ENCODE assay signal across 29 mouse cellular contexts in genomic region chr19:60408436-60408835, GRCm38 (mm10). TPM values are rescaled to one million over a fixed set of nuclear protein-coding genes. Genes with fewer than 3 reads are reported as not detected.
DNase-seq lines count a peak whose midpoint lies in the region; ATAC-seq and TF ChIP-seq lines count a peak whose summit lies in the region.
"Had no signal": no experiment of that assay in that cellular context is flagged by ENCODE, and none has a peak within 500 bp of the region (broad histone marks: within the 10 kb centered on the region; RNA-seq: fewer than 3 reads in every experiment).

No protein-coding gene starts in this region.

- H3K4me3 ChIP-seq in left cerebral cortex, adult 2 months, result no peak overlapping the region
- no peak overlapping the region for H3K4me3 ChIP-seq in C2C12 (ENCODE audit: insufficient read depth, poor library complexity, severe bottlenecking)
- no peak overlapping the region for H3K4me3 ChIP-seq in layer of hippocampus, adult 2 months
- H3K4me3 ChIP-seq: heart, embryonic 12.5 days; heart, embryonic 15.5 days; hindbrain, embryonic 10.5 days; hindbrain, embryonic 13.5 days; intestine, embryonic 15.5 days had no signal

- H3ac ChIP-seq in C2C12 (ENCODE audit: control insufficient read depth, insufficient read length, low read depth), result no peak overlapping the region

- no peaks in the 10 kb centered on the region for H3K36me3 ChIP-seq in C2C12 (ENCODE audit: control insufficient read depth, insufficient read depth)
- H3K36me3 ChIP-seq: heart, embryonic 12.5 days; heart, embryonic 15.5 days; hindbrain, embryonic 10.5 days; hindbrain, embryonic 13.5 days; intestine, embryonic 15.5 days had no signal

- no peaks in the 10 kb centered on the region for H3K79me2 ChIP-seq in C2C12 (ENCODE audit: control insufficient read depth, insufficient read depth)

- no peaks in the 10 kb centered on the region for H3K79me3 ChIP-seq in C2C12 (ENCODE audit: low read depth)

- intact Hi-C loops in left cerebral cortex, postnatal 14 days (cut with DNase I), result no loop called here
- intact Hi-C loops in left cerebral cortex, adult 2 months (cut with DNase I), result no loop called here

- H3K27ac ChIP-seq in left cerebral cortex, adult 2 months, result no peak overlapping the region
- H3K27ac ChIP-seq in layer of hippocampus, adult 2 months, result no peak overlapping the region
- H3K27ac ChIP-seq: heart, embryonic 15.5 days; hindbrain, embryonic 10.5 days; hindbrain, embryonic 13.5 days; intestine, embryonic 15.5 days had no signal

- TF ChIP-seq CTCF in left cerebral cortex, adult 2 months (IDR thresholded peaks at IDR 0.05), result no peak
- TF ChIP-seq CTCF in C2C12 (IDR thresholded peaks at IDR 0.05; ENCODE audit: control insufficient read depth, insufficient read depth, insufficient read length), result no peak
- no peak for TF ChIP-seq CTCF in layer of hippocampus, adult 2 months (conservative IDR thresholded peaks at IDR 0.05)

- DNase-seq in cerebellum, postnatal 10 days, result peak; percentile 10 to 19
- peak; percentile 5 to 18 for DNase-seq in left cerebral cortex, postnatal 14 days (ENCODE audit: low spot score in 2 of 2)
- no peak for DNase-seq in left cerebral cortex, adult 2 months (ENCODE audit: extremely low spot score in 1 of 2, low spot score in 2 of 2)
- DNase-seq in layer of hippocampus, adult 2 months (ENCODE audit: low spot score in 2 of 2), result no peak
- DNase-seq in kidney, adult 11 months, result no peak
- DNase-seq: adrenal gland, postnatal 10 days; adrenal gland, postnatal 36 days; cerebellum, adult 11-12 months; cerebellum, adult 8-10 months; gastrocnemius, postnatal 25 days; heart, adult 18-20 months; heart, postnatal 10 days; heart, postnatal 36 days had no signal

- no peak for ATAC-seq in cerebellum, adult (ENCODE audit: insufficient number of reproducible peaks, low FRiP score, low TSS enrichment)
- ATAC-seq: forebrain, embryonic 14.5 days; hindbrain, embryonic 16.5 days; intestine, embryonic 15.5 days; Patski had no signal

- H3K27me3 ChIP-seq in C2C12 (ENCODE audit: control insufficient read depth, insufficient read depth, insufficient read length), result no peaks in the 10 kb centered on the region
- H3K27me3 ChIP-seq: heart, embryonic 12.5 days; heart, embryonic 15.5 days; hindbrain, embryonic 13.5 days; intestine, embryonic 15.5 days had no signal

TF ChIP-seq in C2C12, 6 proteins besides CTCF, POLR2A, EP300 and RAD21:
- TF ChIP-seq MYOD1 (IDR thresholded peaks at IDR 0.05; ENCODE audit: control insufficient read depth, insufficient read length, low read depth) (no peak), FOSL1 (IDR thresholded peaks at IDR 0.05; ENCODE audit: insufficient read depth, low read length, poor library complexity, severe bottlenecking) (no peak), USF1 (IDR thresholded peaks at IDR 0.05; ENCODE audit: low read depth) (peak; percentile 36), MYOG (IDR thresholded peaks at IDR 0.05; ENCODE audit: control insufficient read depth, extremely low read depth, insufficient read length) (no peak), MAX (IDR thresholded peaks at IDR 0.05) (no peak)

RNA-seq across cellular contexts. Expression of gene Prlhr, which starts 59.7 kb away (rescaled TPM):
- total RNA-seq in left cerebral cortex, postnatal 14 days (2021), result under 1 TPM in 1 of 2 experiments, not detected in 1; 0.27 TPM
- total RNA-seq in left cerebral cortex, adult 2 months (2021), result not detected
- polyA plus RNA-seq in C2C12 (2012; fragmentation: generic; extraction: Trizol), result not detected
- under 1 TPM; 0.29 to 0.46 TPM for total RNA-seq in layer of hippocampus, adult 2 months (2021)
- total RNA-seq: ES-E14; gastrocnemius, adult 8-10 months; gastrocnemius, postnatal 25 days; heart, adult 18-20 months; heart, postnatal 10 days; heart, postnatal 36 days had no signal
- polyA plus RNA-seq: embryonic facial prominence, embryonic 11.5 days; embryonic facial prominence, embryonic 14.5 days; forebrain, embryonic 11.5 days; gonadal fat pad, adult 2 months; heart, embryonic 12.5 days; heart, embryonic 15.5 days; hindbrain, embryonic 10.5 days; intestine, embryonic 15.5 days; Patski had no signal

Comparison
In these comparisons a context has a peak if more than half of its experiments do, and no peak if none do; other contexts are left out.
1. DNase-seq: peak in cerebellum, postnatal 10 days (2 of 2) and left cerebral cortex, postnatal 14 days (2 of 2); none in left cerebral cortex, adult 2 months (0 of 2), layer of hippocampus, adult 2 months (0 of 2) and kidney, adult 11 months (single experiment).